Mouse (Mus musculus) embryo, embryonic 9.5 days (tissue): Measurements from ENCODE around the gene Gm11639.

Source experiments
- DNase-seq: peaks from one replicate; pipeline ENCODE4 v3.0.0-alpha.2; 2017; ENCODE audit errors: extremely low spot score

Gene Gm11639

GRCm38 (mm10) chr11:104685548-104685947, at the start of gene Gm11639:
Gm11639 (plus strand) TSS chr11:104685707.
- peak; percentile 14 for DNase-seq

GRCm38 (mm10) chr11:104637010-104637409, 48.5 kb upstream of the Gm11639 start:
- DNase-seq, result no peak

DNA sequence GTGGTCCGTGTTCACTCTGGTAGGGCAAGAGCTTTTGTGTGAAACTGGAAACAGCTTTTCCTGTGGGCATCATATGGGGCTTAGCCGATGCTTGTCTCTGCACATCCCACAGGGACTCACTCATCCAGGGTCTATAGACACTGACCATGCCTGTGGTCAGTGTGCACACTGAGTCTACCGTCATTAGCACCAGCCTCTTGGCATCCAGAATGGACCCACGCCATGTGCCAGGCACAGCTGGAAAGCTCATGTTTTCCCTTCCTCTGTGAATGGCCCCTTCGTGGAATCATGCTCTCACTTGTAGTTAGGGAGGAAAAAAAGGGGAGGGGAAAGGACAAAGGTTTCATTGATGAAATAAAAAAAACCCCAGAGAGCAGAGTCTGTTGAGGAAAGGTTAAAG, 47.5 kb upstream of the Gm11639 start:
- DNase-seq, result no peak

- no peak for DNase-seq
These were observed 46.6 kb upstream of the Gm11639 start for GRCm38 (mm10) chr11:104638906-104639305.

DNA sequence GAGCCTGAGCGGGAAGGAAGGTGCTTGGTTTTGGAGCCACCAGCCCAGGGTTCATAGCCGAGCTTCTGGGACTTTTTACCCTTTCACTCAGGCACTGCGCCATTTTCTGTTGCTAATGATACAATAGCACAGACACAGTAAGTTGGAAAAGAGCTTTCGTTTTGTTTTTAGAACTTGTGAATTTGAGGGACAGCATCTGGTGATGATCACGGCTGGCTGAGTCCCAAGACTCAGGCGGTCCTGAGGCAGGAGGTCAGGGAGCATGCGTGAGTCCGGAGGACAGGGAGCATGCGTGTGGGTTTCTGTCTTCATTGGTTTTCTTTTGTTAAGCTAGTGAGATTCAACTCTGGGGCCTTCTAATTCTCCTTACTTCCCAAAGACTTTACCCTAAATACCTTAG, 45.9 kb upstream of the Gm11639 start:
- DNase-seq, result no peak

DNA sequence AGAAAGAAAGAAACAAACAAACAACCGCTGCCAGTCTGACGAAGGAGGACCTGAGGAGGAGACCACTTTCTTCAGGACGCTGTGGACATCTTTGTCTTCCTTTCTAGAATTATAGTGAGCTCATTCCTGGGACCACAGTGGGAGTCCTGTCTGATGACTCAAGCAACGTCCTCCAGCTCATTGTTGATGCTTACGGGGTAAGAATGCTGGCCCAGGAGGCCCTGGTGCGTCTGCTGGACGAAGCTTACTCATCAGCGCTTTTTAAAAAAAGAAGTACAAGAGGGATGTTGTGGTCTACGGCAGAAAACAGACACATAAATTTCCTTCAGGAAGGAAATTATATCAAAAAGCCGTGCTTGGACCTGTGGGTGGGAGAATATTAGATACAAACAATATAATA, 44.6 kb upstream of the Gm11639 start:
- no peak for DNase-seq

GRCm38 (mm10) chr11:104643236-104643635, 42.3 kb upstream of the Gm11639 start:
- DNase-seq, result no peak

GRCm38 (mm10) chr11:104645402-104645801, 40.1 kb upstream of the Gm11639 start:
- DNase-seq, result no peak

GRCm38 (mm10) chr11:104646173-104646572, 39.3 kb upstream of the Gm11639 start:
- no peak for DNase-seq

GRCm38 (mm10) chr11:104646611-104647010, 38.9 kb upstream of the Gm11639 start:
- no peak for DNase-seq

- DNase-seq, result no peak
These were observed 38.2 kb upstream of the Gm11639 start for GRCm38 (mm10) chr11:104647188-104647867.

- no peak for DNase-seq
These were observed 36.9 kb upstream of the Gm11639 start for GRCm38 (mm10) chr11:104648571-104648970.

GRCm38 (mm10) chr11:104660599-104660998, 24.9 kb upstream of the Gm11639 start:
- DNase-seq, result no peak

GRCm38 (mm10) chr11:104661106-104661505, 24.4 kb upstream of the Gm11639 start:
- DNase-seq, result no peak

DNA sequence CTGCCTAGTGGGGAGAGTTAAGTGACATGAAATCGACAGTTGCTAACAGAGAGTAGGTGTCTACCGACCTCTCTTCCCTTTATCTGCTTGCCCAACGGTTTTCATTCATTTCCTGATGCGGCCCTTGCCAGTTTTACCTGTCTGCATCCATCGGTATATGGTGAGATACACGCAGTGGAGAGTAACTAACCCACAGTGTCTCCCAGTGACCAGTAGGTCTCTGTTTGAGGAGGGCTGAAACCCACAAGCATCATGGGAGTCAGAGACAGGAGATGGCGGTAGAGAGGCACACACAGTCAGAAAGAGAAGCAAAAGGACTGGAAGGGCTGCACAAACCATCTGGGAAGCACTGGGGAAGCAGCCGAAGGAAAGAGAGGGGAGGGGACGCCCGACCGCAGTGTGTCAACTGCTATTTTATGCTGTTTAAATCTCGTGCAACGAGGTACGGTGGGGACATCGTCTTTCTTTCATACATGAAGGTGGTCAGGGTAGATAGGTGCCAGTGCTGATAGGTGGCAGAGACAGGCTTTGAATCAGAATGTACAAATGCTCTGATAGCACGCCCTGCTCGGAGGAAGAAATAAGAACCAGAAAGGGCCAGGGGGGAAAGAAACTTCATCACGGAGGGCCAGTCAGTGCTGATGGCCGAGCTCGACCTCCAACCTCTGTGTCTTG, 23.8 kb upstream of the Gm11639 start:
- no peak for DNase-seq

DNA sequence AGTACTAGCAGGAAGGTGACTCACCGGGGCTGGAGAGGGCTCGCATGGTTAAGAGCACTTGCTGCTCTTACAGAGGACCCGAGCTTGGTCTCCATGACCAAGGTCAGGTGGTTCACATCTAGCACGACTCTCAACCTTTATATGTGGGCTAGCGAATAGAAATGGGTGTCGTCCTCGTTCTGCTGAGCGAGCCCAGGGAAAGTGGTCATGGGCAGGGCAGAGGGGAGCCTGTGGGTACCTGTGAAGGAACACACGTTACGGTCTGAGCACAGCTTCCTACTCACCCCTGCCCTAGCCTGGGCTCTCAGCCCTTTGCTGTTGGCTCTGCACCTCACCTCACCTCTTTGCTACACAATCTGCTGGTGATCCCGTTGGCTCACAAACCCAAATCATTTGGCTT, 22.9 kb upstream of the Gm11639 start:
- no peak for DNase-seq

DNA sequence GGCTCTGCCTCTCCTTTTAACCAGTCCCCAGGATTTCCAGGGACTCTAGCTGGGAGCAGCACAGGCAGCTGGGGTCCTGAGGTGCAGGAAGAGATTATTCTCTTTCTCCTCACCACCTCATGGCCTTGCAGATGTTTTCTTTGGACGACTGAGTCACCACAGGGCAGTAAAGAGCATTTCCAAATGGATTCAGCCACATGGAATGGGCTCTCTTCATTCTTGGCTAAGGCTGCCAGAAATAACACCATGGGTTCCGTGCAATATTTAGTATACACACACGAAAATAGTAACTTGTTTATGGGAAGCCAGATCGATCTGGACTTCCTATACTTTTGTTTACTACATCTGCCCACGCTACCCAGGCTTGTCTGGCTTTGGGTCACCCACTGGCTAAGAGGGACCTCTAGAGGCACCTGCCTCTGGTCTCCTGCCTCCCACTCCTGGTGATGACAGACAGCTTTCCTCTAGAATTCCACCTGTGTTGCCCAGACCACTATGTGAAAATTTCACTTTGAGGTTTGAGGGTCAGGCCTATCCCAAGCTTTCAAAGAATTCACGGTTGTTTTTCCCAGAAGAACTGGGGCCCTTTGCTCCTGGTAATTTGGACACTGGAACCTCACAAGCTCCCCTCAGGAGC, 22.1 kb upstream of the Gm11639 start:
- DNase-seq, result no peak

- DNase-seq, result no peak
These were observed 21.6 kb upstream of the Gm11639 start for GRCm38 (mm10) chr11:104663878-104664261.

DNA sequence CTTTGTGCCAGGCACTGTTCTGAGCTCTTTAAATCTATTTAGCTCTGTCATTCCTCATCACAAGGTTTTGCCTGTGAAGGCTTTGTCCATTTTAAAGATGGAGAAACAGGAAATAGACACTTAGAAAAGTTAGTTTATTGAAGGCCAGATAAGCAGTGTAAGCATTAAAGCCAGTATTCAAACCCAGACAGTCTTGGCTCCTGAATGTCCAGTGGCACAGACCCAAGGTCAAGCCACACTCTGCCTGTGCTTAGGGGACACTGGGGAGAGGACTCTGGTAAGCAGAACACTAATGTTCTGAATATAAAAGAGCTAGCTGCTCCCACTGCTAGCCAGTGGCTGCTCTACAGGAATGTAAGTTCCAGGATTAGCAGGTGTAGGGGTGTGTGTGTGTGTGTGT, 21.1 kb upstream of the Gm11639 start:
- no peak for DNase-seq

- DNase-seq, result no peak
These were observed 18.1 kb upstream of the Gm11639 start for GRCm38 (mm10) chr11:104667399-104667798.

DNA sequence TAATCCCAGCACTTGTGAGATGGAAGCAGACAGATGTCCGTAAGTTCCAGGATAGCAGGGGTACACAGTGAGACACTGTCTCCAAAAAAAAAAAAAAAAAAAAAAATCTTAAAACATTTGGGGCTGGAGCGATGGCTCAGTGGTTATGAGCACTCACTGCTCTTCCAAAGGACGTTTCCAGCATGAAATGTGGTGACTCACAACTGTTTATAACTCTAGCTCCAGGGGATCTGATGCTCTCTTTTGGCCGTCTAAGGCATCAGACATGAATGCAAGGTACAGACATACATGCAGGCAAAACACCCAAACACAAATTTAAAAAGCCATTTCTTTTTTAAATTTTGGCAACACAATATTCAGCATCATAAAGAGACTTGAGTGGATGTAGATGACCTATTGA, 12.1 kb upstream of the Gm11639 start:
- no peak for DNase-seq

DNA sequence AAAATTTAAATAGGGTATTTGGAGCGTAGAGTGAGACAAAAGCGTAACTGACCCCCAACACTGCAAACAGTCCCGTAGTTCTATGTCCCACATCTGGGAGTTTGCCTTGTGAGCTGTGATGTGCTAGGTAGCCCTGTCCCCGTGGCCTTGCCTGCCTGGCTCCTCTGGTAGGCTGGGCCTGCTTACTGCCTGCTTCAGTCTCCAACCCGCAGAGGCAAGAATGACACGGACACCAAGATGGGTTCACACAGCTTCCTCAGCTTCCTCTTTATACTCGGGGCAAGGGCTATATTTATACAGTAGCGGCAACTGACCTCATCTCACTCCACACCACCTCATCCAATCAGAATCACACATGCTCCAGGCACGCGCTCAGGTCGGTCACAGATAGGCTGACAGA, 10.7 kb upstream of the Gm11639 start:
- no peak for DNase-seq

GRCm38 (mm10) chr11:104693235-104693634, 7.7 kb downstream of the Gm11639 start:
- no peak for DNase-seq
